Mouse (Mus musculus) embryonic fibroblast, embryonic 13.5 days (primary cell): ENCODE measurements around the gene Csmd2. TPM values are rescaled to one million over a fixed set of nuclear protein-coding genes. Genes with fewer than 3 reads are reported as not detected.

Experiments used
- H3K27ac ChIP-seq: 2 replicates; pipeline ENCODE4 v1.5.1; 2012; ENCODE audit warnings: low read length, control low read depth, inconsistent platforms; ENCODE audit not compliant: insufficient read depth
- H3K4me1 ChIP-seq: 2 replicates; pipeline ENCODE4 v1.6.1; 2011; ENCODE audit warnings: low read length; ENCODE audit not compliant: control insufficient read depth, insufficient read depth
- H3K4me3 ChIP-seq: 2 replicates; pipeline ENCODE4 v1.5.1; 2011; ENCODE audit warnings: mild to moderate bottlenecking, control low read depth, low read length; ENCODE audit not compliant: insufficient read depth
- CTCF ChIP-seq: IDR thresholded peaks from 2 replicates; pipeline ENCODE4 v1.5.1; 2011; ENCODE audit warnings: mild to moderate bottlenecking, control low read depth, low read length, moderate library complexity, borderline replicate concordance; ENCODE audit not compliant: insufficient read depth
- POLR2A ChIP-seq: IDR thresholded peaks from 2 replicates; pipeline ENCODE4 v1.6.1; 2011; ENCODE audit warnings: low read depth, mild to moderate bottlenecking, control low read depth, low read length, moderate library complexity
- polyA plus RNA-seq: library from polyadenylated mRNA; stranded (reverse); fragments of >200 nt; gene quantifications from 2 replicates; pipeline ENCODE4 v1.2.4, GENCODE M21; 2011; ENCODE audit warnings: low read depth; ENCODE audit not compliant: missing spikeins, insufficient read length

Csmd2 gene
- polyA plus RNA-seq, 1 experiment: 0.33 TPM

- H3K4me3 ChIP-seq: no peak overlapping the region
- no peaks in the 10 kb centered on the region for H3K4me1 ChIP-seq
- H3K27ac ChIP-seq: no peak overlapping the region
- TF ChIP-seq POLR2A (no peak), CTCF (no peak)
These were observed 111.9 kb downstream of the Csmd2 start for GRCm38 (mm10) chr4:128099515-128099914.

GRCm38 (mm10) chr4:128100541-128100940 is 112.9 kb downstream of the Csmd2 start:
- Histone ChIP-seq H3K4me1 (no peaks in the 10 kb centered on the region), H3K27ac (no peak overlapping the region)
- TF ChIP-seq POLR2A: no peak
- no peak for TF ChIP-seq CTCF

DNA sequence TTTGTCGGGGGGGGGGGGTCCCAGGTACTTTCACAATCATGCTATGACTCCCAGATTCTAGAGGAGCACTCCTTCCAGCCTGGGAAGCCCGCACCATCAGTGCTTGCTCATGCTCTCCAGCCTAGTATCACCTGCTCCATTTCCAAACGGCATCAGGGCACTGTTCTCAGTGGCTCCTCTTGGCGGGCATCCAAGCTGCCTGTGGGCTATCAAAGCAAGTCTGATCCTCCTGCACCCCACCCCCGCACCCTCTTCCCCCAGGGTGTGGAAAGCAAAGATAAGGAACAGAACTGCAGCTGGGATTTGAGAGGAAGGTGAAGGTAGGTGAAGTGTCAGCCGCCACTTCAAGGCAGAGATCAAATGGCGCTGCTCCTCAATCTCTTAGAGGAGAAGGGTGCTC is 128.7 kb downstream of the Csmd2 start:
- H3K27ac ChIP-seq: no peak overlapping the region
- no peaks in the 10 kb centered on the region for H3K4me1 ChIP-seq
- H3K4me3 ChIP-seq: no peak overlapping the region
- TF ChIP-seq POLR2A: no peak
- TF ChIP-seq CTCF: no peak

More at GRCm38 (mm10) chr4:128100541-128100940, 112.9 kb downstream of the Csmd2 start:
- no peak overlapping the region for H3K4me3 ChIP-seq

- Histone ChIP-seq H3K4me1 (no peaks in the 10 kb centered on the region), H3K4me3 (no peak overlapping the region), H3K27ac (no peak overlapping the region)
- TF ChIP-seq POLR2A (no peak), CTCF (no peak)
These were observed 135.6 kb downstream of the Csmd2 start for GRCm38 (mm10) chr4:128123281-128123680.

- TF ChIP-seq POLR2A (no peak), CTCF (no peak)
- no peak overlapping the region for H3K27ac ChIP-seq
- no peaks in the 10 kb centered on the region for H3K4me1 ChIP-seq
These were observed 137.1 kb downstream of the Csmd2 start for GRCm38 (mm10) chr4:128124738-128125137.

DNA sequence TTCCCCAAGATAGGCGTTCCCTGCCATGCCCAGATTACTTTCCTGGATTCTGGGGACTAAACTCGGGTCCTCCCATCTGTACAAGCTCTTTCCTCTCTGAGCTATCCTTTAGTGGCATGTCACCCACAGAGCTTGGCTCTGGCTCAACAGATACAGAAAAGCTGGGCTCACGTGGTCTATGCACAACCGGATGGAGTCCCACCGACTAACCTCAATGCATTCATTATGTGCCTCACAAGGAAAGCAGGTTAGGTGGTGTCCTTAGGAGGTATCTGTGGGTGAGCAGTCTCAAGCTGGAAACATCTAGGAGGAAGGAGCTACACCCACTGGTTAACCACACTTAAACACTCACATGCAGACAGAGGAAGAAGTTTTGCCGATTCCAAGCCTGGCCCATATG is 140.9 kb downstream of the Csmd2 start:
- TF ChIP-seq POLR2A (no peak), CTCF (no peak)
- no peak overlapping the region for H3K27ac ChIP-seq
- no peak overlapping the region for H3K4me3 ChIP-seq
- H3K4me1 ChIP-seq: no peaks in the 10 kb centered on the region

More at GRCm38 (mm10) chr4:128124738-128125137, 137.1 kb downstream of the Csmd2 start:
- H3K4me3 ChIP-seq: no peak overlapping the region

- no peaks in the 10 kb centered on the region for H3K4me1 ChIP-seq
- no peak overlapping the region for H3K27ac ChIP-seq
- TF ChIP-seq CTCF (no peak), POLR2A (no peak)
- H3K4me3 ChIP-seq: no peak overlapping the region
These were observed 143.0 kb downstream of the Csmd2 start for GRCm38 (mm10) chr4:128130611-128131142.

GRCm38 (mm10) chr4:128131666-128132065 is 144.0 kb downstream of the Csmd2 start:
- TF ChIP-seq POLR2A (no peak), CTCF (no peak)
- no peak overlapping the region for H3K27ac ChIP-seq

DNA sequence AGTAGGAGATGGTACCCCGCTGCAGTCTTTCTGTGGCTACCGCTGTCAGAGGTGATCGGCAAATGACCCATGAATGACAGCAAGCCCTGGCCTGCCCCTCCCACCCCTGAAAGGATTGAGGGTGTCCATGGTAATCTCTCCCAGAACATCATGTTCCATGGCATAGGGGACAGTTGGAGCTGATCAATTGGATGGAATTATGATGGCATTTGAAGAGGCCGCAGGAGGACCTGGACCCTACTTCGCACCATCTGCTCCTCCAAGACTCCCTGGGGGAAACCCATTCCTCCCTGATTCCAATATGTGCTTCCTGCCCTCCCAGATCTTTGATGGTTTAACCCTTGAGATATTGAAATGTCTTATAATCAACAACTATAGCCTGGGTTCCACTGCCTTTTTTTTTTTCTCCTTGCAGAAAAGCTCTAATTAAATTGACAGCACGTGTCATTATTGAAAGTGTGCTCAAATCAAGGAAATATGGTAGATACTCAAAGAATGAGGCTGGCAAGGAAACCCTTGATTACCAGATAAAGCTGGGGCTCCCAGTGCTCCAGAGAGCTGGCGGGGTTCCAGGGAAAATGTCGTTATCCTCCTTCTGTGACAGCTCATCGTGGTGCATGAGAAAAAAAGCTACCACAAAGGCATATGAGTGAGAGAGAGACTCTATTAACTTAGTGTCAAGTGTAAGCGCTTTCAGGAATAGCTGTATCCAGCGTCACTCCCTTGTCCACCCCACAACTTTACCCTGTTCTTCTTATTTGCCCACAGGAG is 145.4 kb downstream of the Csmd2 start:
- no peaks in the 10 kb centered on the region for H3K4me1 ChIP-seq
- TF ChIP-seq POLR2A (no peak), CTCF (no peak)
- H3K4me3 ChIP-seq: no peak overlapping the region
- no peak overlapping the region for H3K27ac ChIP-seq

More at GRCm38 (mm10) chr4:128131666-128132065, 144.0 kb downstream of the Csmd2 start:
- no peaks in the 10 kb centered on the region for H3K4me1 ChIP-seq
- H3K4me3 ChIP-seq: no peak overlapping the region

GRCm38 (mm10) chr4:128134348-128134994 is 146.8 kb downstream of the Csmd2 start:
- H3K27ac ChIP-seq: no peak overlapping the region
- no peak for TF ChIP-seq POLR2A
- no peak overlapping the region for H3K4me3 ChIP-seq
- no peaks in the 10 kb centered on the region for H3K4me1 ChIP-seq
